Mouse (Mus musculus): ENCODE results near the gene Dbndd1.
"Not testable (repeated sequence)": the region's sequence is repeated elsewhere in the genome, so short reads cannot be mapped to it uniquely, and the experiment has no call there.

Gene Dbndd1

DNA sequence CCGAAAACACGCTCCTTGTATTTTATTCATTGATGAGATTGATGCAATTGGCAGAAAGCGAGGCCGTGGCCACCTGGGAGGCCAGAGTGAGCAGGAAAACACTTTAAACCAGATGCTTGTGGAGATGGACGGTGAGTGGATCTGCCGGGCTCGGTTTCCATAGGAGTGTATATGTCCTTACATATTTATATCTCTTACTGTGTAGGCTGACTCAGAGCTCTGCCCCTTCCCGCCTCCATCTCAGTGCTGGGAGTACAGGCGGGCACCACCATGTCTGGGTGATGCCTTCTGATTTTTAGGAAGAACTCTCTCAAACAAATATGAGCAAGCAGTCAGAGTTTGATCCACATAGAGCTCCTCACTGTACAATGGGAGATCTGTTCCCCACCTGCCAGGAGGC is 22.4 kb downstream of the Dbndd1 start:
- no peak for DNase-seq

DNA sequence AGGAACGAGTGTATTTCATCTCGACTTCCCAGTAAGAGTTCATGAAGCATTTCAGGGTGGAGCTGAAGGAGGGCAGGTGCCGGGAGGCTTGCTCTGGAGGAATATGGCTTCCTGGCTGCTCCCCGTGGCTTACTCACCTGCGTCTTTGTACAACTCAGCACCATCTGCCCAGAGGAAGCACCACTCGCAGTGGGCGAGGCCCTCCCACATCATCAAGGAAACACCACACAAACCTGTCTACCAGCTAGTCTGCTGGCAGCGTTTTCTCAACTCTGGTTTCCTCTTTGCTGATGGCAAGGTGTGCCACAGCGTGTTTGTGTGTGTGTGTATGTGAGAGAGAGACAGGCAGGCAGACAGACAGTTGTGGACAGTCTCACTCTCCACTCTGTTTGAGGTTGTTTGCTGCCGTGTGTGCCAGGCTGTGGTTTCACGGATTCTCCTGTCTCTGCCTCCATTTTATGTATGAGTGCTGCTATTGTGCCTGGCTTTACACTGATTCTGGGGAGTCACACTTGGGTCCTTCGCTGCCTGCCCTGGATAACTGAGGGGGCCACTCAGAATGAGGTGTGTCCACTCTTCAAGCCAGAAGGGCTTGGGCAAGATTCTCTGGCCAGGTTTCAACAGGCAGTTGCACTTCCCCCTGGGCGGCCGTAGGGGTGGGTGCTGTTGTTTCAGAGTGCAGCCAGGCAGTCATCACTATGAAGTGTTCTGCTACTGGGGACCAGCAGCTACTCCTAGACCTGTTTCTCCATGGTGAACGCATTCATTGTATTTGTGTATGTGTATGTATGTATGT is 23.8 kb downstream of the Dbndd1 start:
- no peak for DNase-seq

DNA sequence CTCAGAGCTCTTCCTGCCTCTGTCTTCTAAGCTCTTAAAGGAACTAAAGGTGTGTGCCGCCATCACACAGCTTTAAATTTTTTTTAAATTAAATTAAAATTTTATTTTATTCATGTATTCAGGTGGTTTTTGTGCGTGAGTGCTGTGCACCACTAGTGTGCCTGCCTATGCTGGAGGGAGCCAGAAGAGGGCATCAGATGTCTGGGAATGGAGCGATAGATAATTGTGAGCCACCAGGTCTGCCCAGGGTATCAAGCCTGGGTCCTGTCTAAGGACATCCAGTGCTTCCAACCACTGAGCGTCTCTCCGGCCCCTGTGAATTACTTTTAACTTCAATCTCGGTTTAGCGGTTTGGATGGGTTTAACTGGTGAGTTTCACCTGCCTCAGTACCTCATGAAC is 32.6 kb downstream of the Dbndd1 start:
- DNase-seq = peak in 1 of 2 experiments; percentile 23

DNA sequence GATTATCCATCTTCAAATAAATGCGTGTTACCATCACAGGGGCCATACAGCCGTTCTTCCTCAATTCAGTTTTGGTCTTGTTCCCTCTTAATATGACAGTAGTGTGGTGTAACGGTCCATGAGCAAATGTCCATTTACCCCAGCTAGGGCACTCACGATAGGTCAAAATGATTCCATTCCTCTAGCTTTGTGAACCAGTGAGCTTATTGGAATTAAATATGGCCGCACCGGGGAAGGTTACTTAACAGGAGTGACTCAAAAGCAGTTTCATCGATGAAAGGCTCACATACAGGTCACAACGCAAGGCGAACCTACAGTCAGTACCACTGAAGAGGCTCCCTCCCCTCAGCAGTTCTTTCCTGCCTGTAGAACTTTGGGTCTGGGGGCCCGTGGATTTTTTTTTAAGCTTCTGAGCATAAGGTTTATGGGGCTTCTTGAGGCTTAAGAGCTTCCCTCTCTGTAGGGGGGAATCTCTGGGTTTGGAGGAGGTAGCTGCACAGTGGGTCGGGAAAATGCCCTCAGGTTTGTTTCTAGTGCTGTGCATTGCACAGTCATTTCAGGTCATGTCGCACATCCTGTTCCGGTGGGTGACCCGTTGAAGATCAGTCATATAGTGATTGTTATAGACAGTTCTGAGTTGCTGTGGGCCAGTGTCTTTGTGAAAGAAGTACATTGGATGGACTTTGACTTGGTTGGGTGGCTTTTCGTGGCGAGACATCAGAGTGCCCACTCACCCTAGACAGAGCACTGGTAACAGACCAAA is 36.6 kb downstream of the Dbndd1 start:
- DNase-seq = no peak

DNA sequence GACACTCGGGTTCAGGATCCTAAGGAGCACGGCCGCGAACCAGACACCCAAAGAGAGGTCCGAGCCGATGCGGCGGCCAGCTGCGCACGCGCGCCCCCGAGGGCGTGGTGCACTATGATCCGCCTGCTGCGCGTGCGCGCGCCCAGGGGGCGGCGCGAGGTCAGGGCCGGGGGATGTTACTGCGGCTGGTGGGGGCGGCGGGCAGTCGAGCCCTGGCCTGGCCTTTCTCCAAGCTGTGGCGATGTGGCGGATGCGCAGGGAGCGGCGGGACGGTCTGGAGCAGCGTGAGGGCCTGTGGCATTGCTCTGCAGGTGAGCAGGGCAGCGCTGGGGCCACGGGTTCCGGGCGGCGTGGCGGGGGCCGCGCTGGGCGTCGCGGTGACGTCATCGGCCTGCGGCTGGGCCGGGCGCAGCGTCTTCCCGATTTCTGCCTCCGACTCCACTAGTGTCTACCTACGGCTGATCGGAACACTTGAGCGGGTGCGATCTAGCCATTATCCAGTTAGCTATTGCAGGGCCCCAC is 37.5 kb downstream of the Dbndd1 start, which contains the start of gene Afg3l1:
TSS of gene Afg3l1 (plus strand) at position 167 of the 522 bp plus-strand sequence.
- peak; percentile 92 for DNase-seq

DNA sequence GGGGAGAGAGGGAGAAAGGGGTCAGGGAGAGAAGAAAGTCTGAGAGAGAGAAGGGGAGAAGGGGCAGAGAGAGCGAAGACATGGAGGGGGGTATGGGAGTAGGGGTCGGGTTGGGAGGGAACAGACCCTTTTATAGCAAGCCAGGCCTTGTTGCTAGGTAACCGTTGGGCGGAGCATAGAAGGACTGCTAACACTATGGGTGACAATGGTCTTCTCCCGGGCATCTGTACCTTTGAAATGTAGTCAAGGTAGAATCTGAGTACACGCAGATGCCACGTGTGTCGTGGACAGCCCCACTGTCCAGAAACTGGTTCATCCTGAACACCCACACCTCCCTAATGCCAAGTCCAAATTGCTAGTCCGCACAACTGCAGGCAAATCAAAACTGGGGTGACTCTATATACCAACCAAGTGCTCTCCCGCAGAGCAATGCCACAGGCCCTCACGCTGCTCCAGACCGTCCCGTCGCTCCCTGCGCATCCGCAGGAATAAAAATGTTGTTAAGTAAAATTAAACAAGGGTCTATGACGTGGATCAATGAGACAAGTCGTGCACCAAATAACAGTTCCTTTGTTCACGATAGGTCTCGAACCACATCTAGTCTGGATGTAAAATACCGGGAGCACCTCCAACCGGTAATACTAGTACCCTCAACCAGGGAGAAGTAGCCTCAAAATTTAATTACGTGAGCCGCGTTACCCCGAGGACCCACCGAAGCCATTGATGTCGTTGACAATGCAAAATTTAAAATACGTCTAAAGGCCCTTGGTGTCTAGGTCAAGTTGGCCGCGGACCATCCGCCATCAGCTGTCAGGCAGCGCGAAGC is 38.1 kb downstream of the Dbndd1 start:
- DNase-seq = peak; percentile 3 to 16

DNA sequence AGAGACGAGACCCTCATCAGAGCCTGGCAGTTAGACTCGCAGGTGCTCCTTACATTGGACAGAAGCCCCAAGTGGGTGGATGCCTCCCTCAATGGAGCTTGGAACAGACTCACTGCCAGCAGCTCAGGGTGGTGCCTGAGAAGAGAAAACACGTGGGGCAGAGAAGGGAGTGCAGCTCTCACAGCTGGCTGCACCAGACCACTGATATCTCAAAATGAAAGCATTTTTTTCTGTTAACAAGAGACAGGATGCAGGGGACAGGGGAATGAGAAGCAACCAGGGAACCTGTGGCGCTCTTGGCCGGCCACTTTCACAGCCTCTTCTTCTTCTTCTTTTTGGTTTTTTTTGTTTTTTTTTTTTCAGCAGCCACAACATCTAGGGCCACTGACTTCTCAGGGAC is 40.7 kb downstream of the Dbndd1 start:
- not testable (repeated sequence) for DNase-seq

DNA sequence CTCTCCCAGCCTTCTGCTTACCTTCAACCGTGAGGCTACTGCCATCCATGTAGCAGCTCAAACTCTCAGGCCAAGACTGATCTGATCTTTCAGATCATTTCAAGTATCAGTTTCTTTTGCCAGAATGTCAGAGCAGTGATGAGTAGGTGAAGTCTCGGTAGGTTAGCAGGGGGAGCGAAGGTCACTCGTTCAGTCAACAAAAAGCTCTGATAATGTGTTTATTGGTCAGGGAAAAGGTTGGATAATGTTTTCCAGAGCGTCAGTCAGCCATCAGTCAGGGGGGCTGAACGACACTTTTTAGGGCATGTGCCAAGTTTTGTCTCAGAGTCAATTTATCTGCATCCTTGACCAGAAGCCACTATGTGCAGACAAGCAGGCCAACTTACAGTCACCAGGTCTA is 42.3 kb downstream of the Dbndd1 start:
- DNase-seq = not testable (repeated sequence)

DNA sequence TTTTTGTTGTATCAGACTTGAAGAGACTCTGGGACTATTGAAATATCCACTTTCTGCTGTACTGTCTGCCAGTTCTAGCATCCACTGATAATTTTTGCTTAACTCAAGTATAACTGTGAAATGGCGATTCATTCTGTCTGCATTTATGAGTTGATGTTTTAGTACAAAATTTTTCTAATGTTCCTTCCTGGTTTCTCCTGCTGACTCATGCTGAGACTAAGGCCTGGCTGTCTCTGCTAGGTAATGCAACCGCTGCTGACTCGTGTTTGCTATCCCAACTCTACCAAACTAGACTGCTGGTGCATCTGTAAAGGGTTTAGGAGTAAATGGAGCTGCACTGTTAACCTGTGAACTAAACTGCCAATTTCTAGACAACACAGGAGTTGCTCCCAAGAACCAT is 47.8 kb downstream of the Dbndd1 start:
- DNase-seq = no peak

DNA sequence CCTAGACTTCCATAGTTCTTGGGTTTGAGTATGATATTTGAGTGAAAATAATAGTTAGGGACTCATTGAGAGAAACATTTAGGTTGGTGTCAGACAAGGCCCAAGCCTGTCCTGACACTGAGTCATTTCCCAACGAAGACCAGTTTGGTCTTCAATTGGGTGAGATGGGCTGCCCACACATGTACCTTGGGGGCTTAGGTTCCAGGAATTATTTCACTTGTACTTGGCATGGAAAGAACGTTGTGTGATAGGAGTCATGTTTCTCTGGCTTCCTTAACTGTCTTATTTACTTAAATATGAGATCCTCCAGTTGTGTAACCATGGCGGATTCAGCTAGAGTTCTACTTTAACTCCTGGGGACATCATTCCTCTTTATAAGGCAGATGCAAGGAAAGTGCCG is 51.6 kb downstream of the Dbndd1 start:
- DNase-seq = no peak

Data from thymus, postnatal 36 days (tissue).